Mouse (Mus musculus): ENCODE measurements at regions not wholly inside any gene's neighbourhood (a gene's known extent, or its start where the extent isn't known, plus 50 kb on each side); places are given as distances from the start of the nearest gene placed in this dataset.

DNA sequence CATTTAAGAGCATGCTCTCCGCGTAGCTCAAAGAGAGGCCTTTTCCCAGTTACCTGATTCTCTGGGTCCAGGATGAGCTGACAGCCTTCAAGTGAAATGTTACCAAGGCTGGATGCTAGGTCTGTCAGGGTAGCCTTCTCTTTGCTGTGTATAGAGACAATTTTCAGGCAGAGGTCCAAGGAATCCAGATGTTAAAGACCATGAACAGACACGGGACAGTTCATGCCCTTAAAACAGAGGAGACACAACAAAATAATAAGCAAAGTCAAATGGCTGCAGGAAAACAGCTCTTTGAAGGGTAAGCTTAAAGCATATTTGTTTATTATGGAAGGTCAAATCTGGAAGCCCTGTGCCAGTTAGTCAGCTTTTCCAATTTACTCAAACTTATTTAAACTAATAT, 352.8 kb downstream of the Rnd3 start:
- in situ Hi-C loops (cut with MboI, MseI), result no loop called here

DNA sequence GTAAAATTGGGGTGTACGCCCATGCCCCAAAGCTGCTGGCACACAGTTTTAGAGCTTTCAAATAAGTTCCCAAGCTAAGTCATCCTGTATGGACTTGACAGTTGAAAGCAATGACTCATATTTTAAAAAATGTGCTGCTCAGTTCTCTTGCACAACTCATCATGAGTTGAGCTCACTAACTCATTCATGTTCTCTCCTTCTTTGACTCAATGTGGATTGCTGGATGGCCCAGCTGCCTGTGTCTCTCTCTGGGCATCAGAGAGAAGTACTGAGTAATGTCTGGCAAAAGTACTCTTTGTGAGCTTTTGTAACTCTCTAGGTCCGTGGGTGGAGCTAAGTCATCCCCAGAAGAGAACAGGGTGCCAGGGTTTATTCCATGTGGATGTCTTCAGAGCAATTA, 355.3 kb downstream of the Rnd3 start:
- in situ Hi-C loops (cut with MboI, MseI), result no loop called here

- in situ Hi-C loops (cut with MboI, MseI), result no loop called here
Observed at GRCm38 (mm10) chr2:50793067-50793466, 355.8 kb downstream of the Rnd3 start.

DNA sequence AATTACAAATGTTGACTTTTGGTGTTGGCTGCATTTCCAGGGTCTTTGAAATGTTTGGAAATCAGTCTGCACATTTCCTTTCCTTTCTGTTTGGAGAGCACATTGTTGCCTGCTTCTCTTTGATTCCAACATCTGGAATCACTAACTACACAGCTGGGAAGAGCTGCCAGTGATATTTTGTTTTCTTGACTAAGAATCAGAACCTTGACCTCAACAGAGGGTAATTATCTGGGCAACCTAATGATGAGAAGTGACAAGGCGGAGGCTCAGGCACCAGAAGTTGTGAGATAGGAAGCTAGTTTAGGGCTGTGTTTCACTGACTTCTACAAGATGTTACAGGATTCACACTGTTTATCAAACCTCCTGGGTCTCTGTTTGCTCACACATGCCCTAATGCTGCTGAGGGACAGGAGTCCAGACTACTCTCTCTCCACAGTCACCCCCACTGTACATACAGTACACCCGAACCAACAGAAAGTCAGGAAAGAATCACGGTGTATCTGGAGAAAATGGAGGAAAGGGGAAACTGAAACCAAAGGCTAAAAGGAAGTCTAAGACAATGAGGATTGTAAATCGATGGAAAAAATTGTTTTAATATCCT, 359.8 kb downstream of the Rnd3 start:
- in situ Hi-C loops (cut with MboI, MseI), result no loop called here

GRCm38 (mm10) chr2:50772101-50772500, 376.8 kb downstream of the Rnd3 start:
- in situ Hi-C loops (cut with MboI, MseI), result no loop called here

DNA sequence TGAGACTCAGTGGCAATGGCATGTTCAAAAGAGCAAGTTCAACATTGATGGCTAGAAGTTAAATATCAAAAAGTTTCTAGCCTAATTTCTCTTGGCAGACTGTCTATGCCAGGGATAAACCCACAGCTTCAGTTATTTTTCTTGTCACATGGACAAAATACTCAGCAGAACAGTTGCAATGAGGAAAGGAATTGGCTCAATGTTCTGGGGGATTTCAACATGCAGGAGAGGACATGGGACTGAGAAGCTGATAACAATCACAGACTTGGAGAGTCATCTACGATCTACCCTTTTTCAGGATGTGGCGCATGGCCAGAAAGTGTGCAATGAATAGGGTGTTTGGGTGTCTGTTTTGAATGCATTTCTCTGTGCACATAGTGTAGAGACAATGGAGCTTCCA, 389.9 kb downstream of the Rnd3 start:
- in situ Hi-C loops (cut with MboI, MseI), result no loop called here

GRCm38 (mm10) chr2:50757837-50758541, 390.9 kb downstream of the Rnd3 start:
- in situ Hi-C loops (cut with MboI, MseI), result no loop called here

GRCm38 (mm10) chr2:50755616-50756450, 393.1 kb downstream of the Rnd3 start:
- in situ Hi-C loops (cut with MboI, MseI), result no loop called here

DNA sequence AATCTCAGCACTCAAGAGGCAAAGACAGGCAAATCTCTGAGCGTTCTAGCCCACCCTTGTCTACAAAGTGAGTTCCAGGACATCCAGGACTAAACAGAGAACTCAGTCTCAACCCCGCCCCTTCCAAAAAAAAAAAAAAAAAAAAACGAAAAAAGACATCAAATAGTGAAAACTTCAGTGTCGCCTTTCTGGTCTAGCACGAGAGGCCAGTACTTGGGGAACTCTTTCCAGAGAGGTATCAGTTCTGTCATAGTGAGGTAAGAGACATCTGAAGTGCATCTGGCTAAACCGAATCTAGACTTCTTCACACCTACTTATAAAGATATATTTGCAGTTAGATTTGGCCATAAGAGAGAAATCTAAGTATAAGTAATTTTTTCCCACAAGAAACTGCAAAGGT, 393.8 kb downstream of the Rnd3 start:
- in situ Hi-C loops (cut with MboI, MseI), result no loop called here

DNA sequence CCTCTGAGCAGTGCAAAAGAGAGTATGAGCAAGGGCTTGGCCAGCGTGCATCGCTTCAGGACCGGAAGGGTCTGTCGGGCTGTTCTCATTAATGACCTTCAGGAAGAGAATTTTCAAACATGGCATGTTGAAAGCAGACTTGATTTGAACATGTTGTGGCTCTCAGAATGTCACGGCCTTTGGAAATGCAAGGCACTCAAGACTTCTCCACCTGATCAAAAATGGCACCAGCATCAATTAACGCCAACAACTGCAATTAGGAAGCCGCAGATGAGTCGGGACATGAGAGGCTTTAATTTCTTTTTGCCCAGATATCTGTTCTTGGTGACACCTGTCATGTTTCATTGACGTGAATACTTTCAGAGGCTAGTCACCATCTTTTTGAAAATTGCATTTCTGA, 396.5 kb downstream of the Rnd3 start:
- in situ Hi-C loops (cut with MboI, MseI), result no loop called here

GRCm38 (mm10) chr2:50750799-50751198, 398.1 kb downstream of the Rnd3 start:
- in situ Hi-C loops (cut with MboI, MseI), result no loop called here

GRCm38 (mm10) chr2:50744625-50745214, 404.2 kb downstream of the Rnd3 start:
- in situ Hi-C loops (cut with MboI, MseI), result no loop called here

DNA sequence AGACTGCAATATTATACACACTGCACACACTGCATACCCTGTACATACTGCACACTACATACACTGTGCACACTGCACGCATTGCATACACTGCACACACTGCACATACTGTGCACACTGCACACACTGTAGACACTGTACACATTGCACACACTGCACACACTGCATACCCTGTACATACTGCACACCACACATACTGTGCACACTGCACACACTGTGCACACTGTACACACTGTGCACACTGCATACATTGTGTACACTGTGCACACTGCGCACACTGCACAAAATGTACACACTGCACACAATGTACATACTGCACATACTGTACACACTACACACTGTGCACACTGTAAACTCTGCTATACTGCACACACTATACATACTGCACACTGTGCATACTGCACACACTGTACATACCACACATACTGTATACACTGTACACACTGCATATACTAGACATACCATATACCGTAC, 405.1 kb downstream of the Rnd3 start:
- in situ Hi-C loops (cut with MboI, MseI), result no loop called here

DNA sequence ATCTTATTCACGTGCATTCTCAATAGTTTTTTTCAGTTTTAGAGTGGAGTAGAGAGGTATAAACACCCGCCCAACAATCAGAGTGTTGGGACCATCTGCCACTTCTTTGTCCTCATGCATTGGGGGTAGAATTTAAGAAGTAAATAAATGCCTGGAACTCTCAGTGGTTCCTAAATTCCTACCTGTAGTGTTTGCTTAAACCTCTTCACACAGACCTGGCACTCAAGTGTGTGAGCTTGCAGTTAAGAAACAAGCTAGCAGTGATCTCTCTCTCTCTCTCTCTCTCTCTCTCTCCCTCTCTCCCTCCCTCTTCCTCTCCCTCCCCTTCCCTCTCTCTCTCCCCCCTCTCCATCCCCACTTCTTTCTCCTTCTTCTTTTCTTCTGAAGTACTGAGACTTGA, 406.5 kb downstream of the Rnd3 start:
- in situ Hi-C loops (cut with MboI, MseI), result no loop called here

GRCm38 (mm10) chr2:50741337-50741736, 407.6 kb downstream of the Rnd3 start:
- in situ Hi-C loops (cut with MboI, MseI), result no loop called here

GRCm38 (mm10) chr2:50739599-50739979, 409.3 kb downstream of the Rnd3 start:
- in situ Hi-C loops (cut with MboI, MseI), result no loop called here

DNA sequence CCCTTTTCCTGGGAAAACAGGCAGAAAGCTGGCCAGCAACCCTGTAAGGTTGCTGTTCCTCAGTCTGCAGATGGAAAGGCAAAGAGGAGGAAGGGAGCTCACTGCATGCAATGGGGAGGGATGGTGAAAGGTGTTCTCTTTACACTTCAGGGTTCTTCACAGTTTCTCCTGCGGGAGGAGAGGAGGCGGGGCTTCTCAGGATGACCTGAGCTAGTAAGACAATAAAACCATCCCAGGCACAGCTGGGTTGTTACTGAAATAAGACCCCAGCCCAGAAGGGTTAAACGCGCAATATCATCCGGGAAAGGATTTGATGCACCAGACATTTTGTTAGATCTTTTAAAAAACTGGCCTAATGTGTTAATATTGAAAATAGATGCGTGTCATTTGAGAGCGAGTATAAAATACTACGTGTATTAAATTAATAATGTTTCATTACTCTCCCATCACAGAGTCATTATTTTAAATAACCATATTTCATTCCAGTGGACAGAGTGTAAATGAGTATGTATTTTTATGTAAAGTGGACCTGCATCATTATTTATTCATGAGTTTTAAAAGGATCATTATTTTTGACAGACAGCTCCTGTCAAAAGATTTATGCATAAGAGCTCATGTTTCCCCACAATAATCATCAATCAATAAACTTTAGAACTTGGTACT, 409.8 kb downstream of the Rnd3 start:
- in situ Hi-C loops (cut with MboI, MseI), result no loop called here

DNA sequence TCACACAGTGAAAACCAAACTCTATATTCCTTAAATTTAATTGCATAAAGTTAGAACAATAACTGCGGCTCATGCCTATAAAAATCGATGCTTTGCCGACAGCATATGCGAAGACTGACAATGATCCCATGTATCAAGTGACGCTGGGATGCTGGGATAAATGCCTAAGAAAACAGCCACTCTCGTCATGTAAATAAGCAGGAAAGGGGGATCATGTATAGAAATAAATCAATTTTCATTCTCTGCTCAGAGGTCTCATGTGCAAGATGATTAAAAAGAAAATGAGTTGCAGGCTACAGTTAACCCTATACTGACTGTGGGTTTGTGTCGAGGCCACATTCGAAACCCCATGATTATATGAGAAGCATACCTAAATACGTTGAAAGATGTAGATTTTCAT, 411.2 kb downstream of the Rnd3 start:
- in situ Hi-C loops (cut with MboI, MseI), result no loop called here

DNA sequence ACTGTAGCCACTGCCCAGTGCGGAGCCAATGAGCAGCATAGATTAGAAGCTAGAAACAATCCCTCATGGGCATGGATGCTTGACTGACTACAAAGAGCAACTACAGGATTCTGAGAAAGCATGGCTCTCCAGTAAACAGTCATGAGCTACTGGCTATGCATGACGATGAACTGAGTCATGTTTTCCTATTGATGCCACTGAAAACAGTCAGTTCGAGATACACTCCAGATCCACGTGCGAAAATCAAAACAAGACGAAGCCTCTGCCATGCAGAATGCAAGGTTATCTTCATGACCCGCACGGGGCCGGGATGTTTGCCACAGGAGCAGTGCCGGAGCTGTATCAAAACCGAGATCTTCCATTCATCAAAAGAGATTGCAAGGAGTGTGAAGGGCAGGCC, 413.9 kb downstream of the Rnd3 start:
- in situ Hi-C loops (cut with MboI, MseI), result no loop called here

GRCm38 (mm10) chr2:50706652-50707051, 410.1 kb upstream of the Mmadhc start:
- in situ Hi-C loops (cut with MboI, MseI), result loop anchor here (10.0 kb wide), 1 partner anchor 1908 kb away; no protein-coding TSS in a partner anchor

- in situ Hi-C loops (cut with MboI, MseI), result loop anchor here (10.0 kb wide), 1 partner anchor 1911 kb away; no protein-coding TSS in a partner anchor
Observed at GRCm38 (mm10) chr2:50704297-50704696, 407.7 kb upstream of the Mmadhc start.
